Mouse (Mus musculus) brown adipose tissue, adult 24 weeks (tissue): ENCODE data around the gene Fto. TPM values are rescaled to one million over a fixed set of nuclear protein-coding genes. Genes with fewer than 3 reads are reported as not detected.

Experiments
- polyA plus RNA-seq: library from polyadenylated mRNA; stranded (reverse); fragments of >200 nt; gene quantifications from 2 replicates; pipeline ENCODE4 v1.2.4, GENCODE M21; 2012; ENCODE audit not compliant: missing spikeins, insufficient read depth, insufficient read length

The Fto gene
- polyA plus RNA-seq, 1 experiment = 39.7 TPM

Other genes starting within 250 kb of the Fto start
- gene Rbl2, start 243.5 kb upstream of the Fto start, polyA plus RNA-seq = 17.8 and 35.9 TPM in 2 replicates
- 56.9 and 66.5 TPM in 2 replicates for gene Aktip, start 113.5 kb upstream of the Fto start, polyA plus RNA-seq
- gene Rpgrip1l, start 263 bp upstream of the Fto start, polyA plus RNA-seq = 3.3 and 3.6 TPM in 2 replicates